Mouse (Mus musculus) bone marrow, adult 2 months (tissue): ENCODE measurements around the gene Glra1. TPM values are rescaled to one million over a fixed set of nuclear protein-coding genes. Genes with fewer than 3 reads are reported as not detected.
"Not testable (repeated sequence)": the region's sequence is repeated elsewhere in the genome, so short reads cannot be mapped to it uniquely, and the experiment has no call there.

Source experiments
- H3K27ac ChIP-seq: fragments of 200-500 bp; 2 replicates; pipeline ENCODE4 v1.5.1; 2012; ENCODE audit warnings: low read depth, mild to moderate bottlenecking, control low read depth, inconsistent platforms, low read length; ENCODE audit not compliant: control insufficient read depth, poor library complexity, insufficient read depth
- H3K4me1 ChIP-seq: fragments of 200-500 bp; 2 replicates; pipeline ENCODE4 v1.6.1; 2011; ENCODE audit warnings: low read length; ENCODE audit not compliant: control insufficient read depth, insufficient read depth
- H3K4me3 ChIP-seq: fragments of 200-500 bp; replicated peaks from 2 replicates; pipeline ENCODE3; 2011; ENCODE audit warnings: mild to moderate bottlenecking, low read depth, low read length, control low read depth; ENCODE audit not compliant: control insufficient read depth
- CTCF ChIP-seq: fragments of 200-500 bp; IDR thresholded peaks from 2 replicates; pipeline ENCODE4 v1.5.1; 2011; ENCODE audit warnings: low read length, control low read depth; ENCODE audit not compliant: control insufficient read depth, insufficient read depth
- POLR2A ChIP-seq: fragments of 200-500 bp; IDR thresholded peaks from 2 replicates; pipeline ENCODE4 v1.6.1; 2011; ENCODE audit warnings: low read depth, mild to moderate bottlenecking, control low read depth, low read length, borderline replicate concordance; ENCODE audit not compliant: control insufficient read depth
- WGBS: fragments of 180-500 bp; shearing (Covaris S2); methylation state at CpG from one replicate; pipeline ENCODE4 v1.1.7; 2018; 5-methylcytosine and 5-hydroxymethylcytosine counted together
- polyA plus RNA-seq: library from polyadenylated mRNA; stranded (reverse); fragments of >200 nt; gene quantifications from 2 replicates; pipeline ENCODE4 v1.2.4, GENCODE M21; 2011; ENCODE audit warnings: low replicate concordance; ENCODE audit not compliant: missing spikeins, insufficient read depth, insufficient read length

Glra1 gene
- polyA plus RNA-seq, result not detected in 2 replicates

DNA sequence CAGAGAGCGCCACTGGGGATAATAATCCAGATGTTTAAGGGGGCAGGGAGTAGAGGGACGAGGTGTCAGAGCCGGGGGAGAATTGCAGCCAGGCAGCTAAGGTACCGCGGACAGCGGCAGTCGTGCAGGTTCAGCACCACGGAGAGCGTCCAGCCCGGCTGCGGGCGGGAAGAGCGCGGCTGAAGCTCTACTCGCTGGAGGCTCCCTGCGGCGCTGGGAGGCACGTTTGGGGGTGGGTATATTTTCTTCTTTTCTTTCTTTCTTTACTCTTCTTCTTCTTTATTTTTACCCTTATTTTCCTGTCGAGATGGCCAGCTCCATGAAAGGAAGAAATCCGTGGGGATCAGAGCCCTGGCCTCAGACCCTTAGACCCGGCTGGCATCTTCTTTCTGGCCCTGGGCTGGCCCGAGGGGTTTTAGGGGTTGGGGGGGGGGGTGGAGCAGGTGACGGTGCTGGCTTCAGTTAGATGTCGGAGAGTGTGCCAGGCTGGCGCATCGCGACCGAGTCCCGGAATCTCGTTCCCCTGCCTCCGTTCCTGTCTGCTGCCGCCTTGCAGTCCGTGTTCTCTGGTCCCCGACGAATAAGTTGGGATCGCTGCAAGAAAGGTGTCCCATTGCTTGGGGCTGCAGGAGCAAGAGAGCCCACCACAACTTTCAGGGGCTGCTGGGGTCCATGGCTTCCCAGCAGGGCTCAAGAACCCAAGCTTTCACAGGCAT lies at the start of gene Glra1:
TSS of gene Glra1 (minus strand) at position 391 of the 716 bp plus-strand sequence.
- no peaks in the 10 kb centered on the region for H3K4me1 ChIP-seq
- no peak for TF ChIP-seq CTCF
- no peak for TF ChIP-seq POLR2A
- no peak within 1 kb of the TSS for H3K27ac ChIP-seq
- WGBS, result 5% methylated on average over 36 of the region's 36 CpGs
- no peak within 1 kb of the TSS for H3K4me3 ChIP-seq

DNA sequence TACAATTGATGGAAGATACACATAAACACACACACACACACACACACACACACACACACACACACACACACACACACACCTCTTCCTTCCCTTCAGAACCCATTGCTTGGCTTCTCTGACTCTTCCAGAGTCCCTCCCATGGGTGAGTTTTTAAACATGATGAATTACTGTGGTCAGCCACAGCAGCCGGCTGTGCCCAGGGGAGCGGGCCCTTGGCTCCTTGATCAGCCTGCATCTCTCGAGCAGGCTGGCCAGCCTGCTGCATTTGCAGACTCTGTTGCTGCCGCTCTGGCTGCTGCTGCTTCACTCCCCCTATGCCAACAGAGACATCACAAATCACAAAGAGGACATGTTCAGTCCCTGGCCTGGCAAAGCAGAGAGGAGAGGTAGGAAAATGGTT lies 29.0 kb upstream of the Glra1 start:
- Histone ChIP-seq H3K27ac (no peak overlapping the region), H3K4me1 (no peaks in the 10 kb centered on the region; the same call in 1 of the 2 replicates), H3K4me3 (no peak overlapping the region)
- TF ChIP-seq CTCF, result no peak
- no peak for TF ChIP-seq POLR2A
- 16% methylated on average over 4 of the region's 4 CpGs for WGBS

GRCm38 (mm10) chr11:55633901-55634300 lies 25.9 kb upstream of the Glra1 start:
- Histone ChIP-seq H3K27ac (no peak overlapping the region), H3K4me1 (no peaks in the 10 kb centered on the region; the same call in 1 of the 2 replicates), H3K4me3 (no peak overlapping the region)
- TF ChIP-seq POLR2A (no peak), CTCF (no peak)

DNA sequence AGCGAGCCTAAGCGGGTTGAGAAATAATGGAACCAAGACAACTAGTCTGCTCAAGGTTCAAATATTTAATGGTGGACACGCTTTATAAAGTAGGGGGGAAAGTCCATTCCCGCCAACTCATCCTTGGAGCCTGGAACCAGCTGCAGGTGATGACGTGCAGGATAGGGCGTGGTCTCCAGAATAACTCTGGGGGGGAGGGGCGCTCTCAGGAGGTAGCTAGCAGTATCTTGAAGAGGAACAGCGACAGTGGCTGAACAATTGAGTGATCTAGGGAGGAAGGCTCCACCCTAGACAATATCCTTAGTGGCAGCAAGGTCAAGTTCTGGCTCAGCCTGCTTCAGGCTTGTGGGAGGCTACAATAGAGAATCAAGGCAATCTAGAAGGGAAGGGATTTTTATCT lies 6.6 kb upstream of the Glra1 start:
- not testable (repeated sequence) for H3K4me3 ChIP-seq, H3K27ac ChIP-seq, H3K4me1 ChIP-seq
- WGBS, result 56% methylated on average over 8 of the region's 8 CpGs

- WGBS, result 7% methylated on average over 12 of the region's 12 CpGs
- H3K4me1 ChIP-seq, result no peaks in the 10 kb centered on the region
- H3K27ac ChIP-seq, result no peak overlapping the region
- no peak overlapping the region for H3K4me3 ChIP-seq
- TF ChIP-seq POLR2A, result no peak
Measured at GRCm38 (mm10) chr11:55608524-55608920, 524 bp upstream of the Glra1 start.

GRCm38 (mm10) chr11:55607066-55607807 lies 761 bp downstream of the Glra1 start:
- Histone ChIP-seq H3K4me1 (no peaks in the 10 kb centered on the region), H3K4me3 (no peak overlapping the region), H3K27ac (no peak overlapping the region)
- TF ChIP-seq POLR2A (no peak), CTCF (no peak)
- WGBS, result 10% methylated on average over 26 of the region's 26 CpGs

- Histone ChIP-seq H3K4me3 (no peak overlapping the region), H3K4me1 (no peaks in the 10 kb centered on the region), H3K27ac (no peak overlapping the region)
- WGBS, result 30% methylated on average over 11 of the region's 11 CpGs
- TF ChIP-seq POLR2A (no peak), CTCF (no peak)
Measured at GRCm38 (mm10) chr11:55601447-55602065, 6.4 kb downstream of the Glra1 start.

- 63% methylated on average over 1 of the region's 1 CpGs for WGBS
- Histone ChIP-seq H3K4me3 (no peak overlapping the region), H3K27ac (no peak overlapping the region), H3K4me1 (no peaks in the 10 kb centered on the region)
- TF ChIP-seq CTCF (no peak), POLR2A (no peak)
Measured at GRCm38 (mm10) chr11:55595726-55596125, 12.3 kb downstream of the Glra1 start.
